Mouse (Mus musculus) erythroid progenitor cell, adult 5-6 weeks (primary cell): ENCODE data around the gene Acox3. TPM values are rescaled to one million over a fixed set of nuclear protein-coding genes. Genes with fewer than 3 reads are reported as not detected.

ENCODE experiments used
- ATAC-seq: replicated peaks from 2 replicates; pipeline ENCODE4 v1.8.0; 2016; ENCODE audit warnings: moderate number of reproducible peaks, mild to moderate bottlenecking, moderate TSS enrichment, inconsistent platforms; ENCODE audit not compliant: poor library complexity, low FRiP score, severe bottlenecking
- total RNA-seq, 2 experiments: library from RNA; stranded (forward) in 1 of 2; stranded (reverse) in 1 of 2; fragments of 150-400 nt in 1 of 2; fragments of 186-747, 209-891 nt in 1 of 2; gene quantifications; 2 replicates each; pipeline versions ENCODE4 v1.2.3 to v1.2.4; 2015 to 2017; ENCODE audit warnings: low replicate concordance in 2 of 2

The Acox3 gene
- 4.0 and 6.7 TPM in 2 replicates for total RNA-seq (2015; ENCODE audit: low replicate concordance)
- 5.6 TPM in 2 replicates for total RNA-seq (2017; ENCODE audit: low replicate concordance)

GRCm38 (mm10) chr5:35582445-35583220, at the start of gene Acox3:
TSS of gene Acox3 (plus strand) at chr5:35583040.
- peak; percentile 95 for ATAC-seq

GRCm38 (mm10) chr5:35536271-35536670, 46.6 kb upstream of the Acox3 start:
- no peak for ATAC-seq

GRCm38 (mm10) chr5:35537474-35537873, 45.4 kb upstream of the Acox3 start:
- ATAC-seq, result 0 out of 2 replicates have a peak, but pooled peaks have one; percentile 19

GRCm38 (mm10) chr5:35538022-35538421, 44.8 kb upstream of the Acox3 start:
- ATAC-seq, result no peak

- ATAC-seq, result no peak
Observed at GRCm38 (mm10) chr5:35539576-35539975, 43.3 kb upstream of the Acox3 start.

- ATAC-seq, result no peak
Observed at GRCm38 (mm10) chr5:35540555-35540954, 42.3 kb upstream of the Acox3 start.

- ATAC-seq, result no peak
Observed at GRCm38 (mm10) chr5:35541059-35541790, 41.6 kb upstream of the Acox3 start.

- ATAC-seq, result no peak
Observed at GRCm38 (mm10) chr5:35546127-35546526, 36.7 kb upstream of the Acox3 start.

- no peak for ATAC-seq
Observed at GRCm38 (mm10) chr5:35551855-35552837, 30.7 kb upstream of the Acox3 start.

- no peak for ATAC-seq
Observed at GRCm38 (mm10) chr5:35552838-35553539, 29.9 kb upstream of the Acox3 start.

- ATAC-seq, result no peak
Observed at GRCm38 (mm10) chr5:35556393-35556792, 26.4 kb upstream of the Acox3 start.

- no peak for ATAC-seq
Observed at GRCm38 (mm10) chr5:35557946-35558621, 24.8 kb upstream of the Acox3 start.

GRCm38 (mm10) chr5:35559447-35559846, 23.4 kb upstream of the Acox3 start:
- ATAC-seq, result no peak

- ATAC-seq, result no peak
Observed at GRCm38 (mm10) chr5:35562616-35563015, 20.2 kb upstream of the Acox3 start.

GRCm38 (mm10) chr5:35563449-35563848, 19.4 kb upstream of the Acox3 start:
- peak; percentile 54; the same call in 1 of the 2 replicates for ATAC-seq

GRCm38 (mm10) chr5:35565217-35565616, 17.6 kb upstream of the Acox3 start:
- no peak for ATAC-seq

- ATAC-seq, result no peak
Observed at GRCm38 (mm10) chr5:35566632-35567031, 16.2 kb upstream of the Acox3 start.

- ATAC-seq, result no peak
Observed at GRCm38 (mm10) chr5:35571546-35571945, 11.3 kb upstream of the Acox3 start.
